Mouse (Mus musculus) heart, adult 2 months (tissue): ENCODE measurements around the gene Abhd12. TPM values are rescaled to one million over a fixed set of nuclear protein-coding genes. Genes with fewer than 3 reads are reported as not detected.

Experiments used
- DNase-seq, 2 experiments: peaks; one replicate each; pipeline ENCODE4 v3.0.0; 2021
- H3K27ac ChIP-seq: fragments of 200-600 bp; 2 replicates; pipeline ENCODE4 v1.8.1; 2022
- H3K27me3 ChIP-seq: fragments of 200-500 bp; 2 replicates; pipeline ENCODE4 v1.6.1; 2012; ENCODE audit warnings: mild to moderate bottlenecking, low read length, inconsistent platforms, mixed read lengths; ENCODE audit not compliant: control insufficient read depth, insufficient read depth
- H3K36me3 ChIP-seq: fragments of 200-500 bp; 2 replicates; pipeline ENCODE4 v1.6.1; 2012; ENCODE audit warnings: low read length, inconsistent platforms; ENCODE audit not compliant: control insufficient read depth, insufficient read depth
- H3K4me1 ChIP-seq: fragments of 200-500 bp; 2 replicates; pipeline ENCODE4 v1.6.1; 2011; ENCODE audit warnings: low read length; ENCODE audit not compliant: control insufficient read depth, insufficient read depth
- H3K4me3 ChIP-seq: fragments of 200-600 bp; 2 replicates; pipeline ENCODE4 v1.8.1; 2022
- H3K79me2 ChIP-seq: fragments of 200-500 bp; replicated peaks from 2 replicates; pipeline ENCODE4 v1.6.1; 2012; ENCODE audit warnings: mild to moderate bottlenecking, inconsistent platforms, low read length, moderate library complexity, mixed read lengths; ENCODE audit not compliant: control insufficient read depth, insufficient read depth
- H3K9ac ChIP-seq: fragments of 200-500 bp; 2 replicates; pipeline ENCODE4 v1.6.1; 2012; ENCODE audit warnings: low read depth, mild to moderate bottlenecking, control low read depth, inconsistent platforms, low read length, mixed read lengths
- CTCF ChIP-seq: fragments of 200-600 bp; IDR thresholded peaks from 2 replicates; pipeline ENCODE4 v1.8.1; 2022; ENCODE audit warnings: antibody characterized with exemption, mild to moderate bottlenecking, moderate library complexity
- EP300 ChIP-seq: fragments of 200-500 bp; IDR thresholded peaks from 2 replicates; pipeline ENCODE4 v1.6.1; 2011; ENCODE audit warnings: low read depth, low read length, control low read depth; ENCODE audit not compliant: insufficient read depth
- POLR2A ChIP-seq: fragments of 200-500 bp; IDR thresholded peaks from 2 replicates; pipeline ENCODE4 v1.6.1; 2011; ENCODE audit warnings: mild to moderate bottlenecking, low read depth, low read length, control low read depth; ENCODE audit not compliant: insufficient read depth
- WGBS: fragments of 180-500 bp; shearing (Covaris S2); methylation state at CpG from one replicate; pipeline ENCODE4 v1.1.7; 2018; 5-methylcytosine and 5-hydroxymethylcytosine counted together
- intact Hi-C: fragments of 180-260 bp; cut with DNase I; formaldehyde crosslinking; loops from one replicate; pipeline ENCODE4 v1.15.1; 2025
- polyA plus RNA-seq: library from polyadenylated mRNA; depleted of rRNA; stranded (reverse); fragments of >200 nt; gene quantifications from 2 replicates; pipeline ENCODE4 v1.2.3, GENCODE M21; 2012
- total RNA-seq, 2 experiments: library from RNA; stranded (reverse); gene quantifications; 2 replicates each; pipeline ENCODE4 v1.2.3; 2021

The Abhd12 gene
- total and polyA plus RNA-seq, 3 experiments: 37.6 to 51.2 (median 47.7) TPM

GRCm38 (mm10) chr2:150808381-150808780 is 96.2 kb downstream of the Abhd12 start:
- peaks cover 3% of the 10 kb centered on the region; the same call in 1 of the 2 replicates for H3K36me3 ChIP-seq
- no peaks in the 10 kb centered on the region for H3K27me3 ChIP-seq
- 83% methylated on average over 6 of the region's 6 CpGs for WGBS
- H3K4me1 ChIP-seq: no peaks in the 10 kb centered on the region
- no peaks in the 10 kb centered on the region for H3K79me2 ChIP-seq
- DNase-seq: no peak
- no peak overlapping the region for H3K9ac ChIP-seq
- no peak for TF ChIP-seq POLR2A
- TF ChIP-seq CTCF: no peak
- no peak for TF ChIP-seq EP300
- no peak overlapping the region for H3K4me3 ChIP-seq
- no peak overlapping the region for H3K27ac ChIP-seq
- intact Hi-C loops: no loop called here

- peaks cover 5% of the 10 kb centered on the region for H3K36me3 ChIP-seq
- no peaks in the 10 kb centered on the region for H3K27me3 ChIP-seq
- H3K79me2 ChIP-seq: peaks cover under 1% of the 10 kb centered on the region; the same call in 1 of the 2 replicates
- intact Hi-C loops: no loop called here
- H3K27ac ChIP-seq: no peak overlapping the region
- DNase-seq: no peak
- no peak overlapping the region for H3K4me3 ChIP-seq
- 90% methylated on average over 1 of the region's 1 CpGs for WGBS
- no peak overlapping the region for H3K9ac ChIP-seq
- TF ChIP-seq CTCF (peak; percentile 69), POLR2A (no peak), EP300 (no peak)
- H3K4me1 ChIP-seq: no peaks in the 10 kb centered on the region
These were observed 101.5 kb downstream of the Abhd12 start for GRCm38 (mm10) chr2:150803035-150803434.

- H3K79me2 ChIP-seq: peaks cover 3% of the 10 kb centered on the region; the same call in 1 of the 2 replicates
- H3K4me3 ChIP-seq: no peak overlapping the region
- no peak overlapping the region for H3K27ac ChIP-seq
- no peak overlapping the region for H3K9ac ChIP-seq
- 78% methylated on average over 5 of the region's 5 CpGs for WGBS
- no peak for TF ChIP-seq POLR2A
- TF ChIP-seq EP300: no peak
- no peak for TF ChIP-seq CTCF
- DNase-seq: no peak
- no peaks in the 10 kb centered on the region for H3K4me1 ChIP-seq
- intact Hi-C loops: no loop called here
- no peaks in the 10 kb centered on the region for H3K27me3 ChIP-seq
- peaks cover 8% of the 10 kb centered on the region for H3K36me3 ChIP-seq
These were observed 103.9 kb downstream of the Abhd12 start for GRCm38 (mm10) chr2:150800616-150801015.

GRCm38 (mm10) chr2:150798084-150798483 is 106.5 kb downstream of the Abhd12 start:
- DNase-seq: no peak
- Histone ChIP-seq H3K4me1 (no peaks in the 10 kb centered on the region), H3K9ac (no peak overlapping the region), H3K27ac (no peak overlapping the region), H3K79me2 (peaks cover 3% of the 10 kb centered on the region; the same call in 1 of the 2 replicates), H3K4me3 (no peak overlapping the region), H3K36me3 (peaks cover 9% of the 10 kb centered on the region), H3K27me3 (no peaks in the 10 kb centered on the region)
- WGBS: 62% methylated on average over 7 of the region's 7 CpGs
- intact Hi-C loops: no loop called here
- TF ChIP-seq POLR2A: no peak

GRCm38 (mm10) chr2:150793320-150793719 is 111.2 kb downstream of the Abhd12 start:
- no peak for DNase-seq
- WGBS: 54% methylated on average over 4 of the region's 4 CpGs
- H3K9ac ChIP-seq: no peak overlapping the region
- no peak overlapping the region for H3K27ac ChIP-seq
- peaks cover 5% of the 10 kb centered on the region for H3K4me1 ChIP-seq
- H3K27me3 ChIP-seq: no peaks in the 10 kb centered on the region
- peaks cover 3% of the 10 kb centered on the region; the same call in 1 of the 2 replicates for H3K79me2 ChIP-seq
- TF ChIP-seq POLR2A (no peak), CTCF (no peak), EP300 (no peak)
- no peak overlapping the region for H3K4me3 ChIP-seq
- H3K36me3 ChIP-seq: peaks cover 27% of the 10 kb centered on the region
- intact Hi-C loops: loop anchor here (5.0 kb wide), 1 partner anchor 116 kb away; no protein-coding TSS in a partner anchor

- Histone ChIP-seq H3K4me3 (peak overlapping the region; percentile 96), H3K36me3 (peaks cover 23% of the 10 kb centered on the region), H3K4me1 (peaks cover 7% of the 10 kb centered on the region), H3K9ac (peak overlapping the region; percentile 38), H3K27ac (peak overlapping the region; percentile 90), H3K79me2 (no peaks in the 10 kb centered on the region), H3K27me3 (no peaks in the 10 kb centered on the region)
- WGBS: 23% methylated on average over 4 of the region's 4 CpGs
- intact Hi-C loops: loop anchor here (5.0 kb wide), 1 partner anchor 127 kb away; no protein-coding TSS in a partner anchor
- DNase-seq: peak; percentile 87 to 88
- TF ChIP-seq POLR2A: peak; percentile 30
- TF ChIP-seq CTCF: peak; percentile 65
- TF ChIP-seq EP300: peak; percentile 65
These were observed 115.6 kb downstream of the Abhd12 start for GRCm38 (mm10) chr2:150788768-150789550.
